Mouse (Mus musculus): ENCODE measurements around the gene Krt26. TPM values are rescaled to one million over a fixed set of nuclear protein-coding genes. Genes with fewer than 3 reads are reported as not detected.

The Krt26 gene
- polyA plus RNA-seq, 1 experiment from 2014 or later, result not detected

- no peak for ATAC-seq (ENCODE audit: insufficient number of reproducible peaks, insufficient read depth, low FRiP score, low TSS enrichment)
- Histone ChIP-seq H3K4me3 (no peak overlapping the region), H3K9ac (no peak overlapping the region), H3K9me3 (no peaks in the 10 kb centered on the region), H3K27me3 (no peaks in the 10 kb centered on the region), H3K27ac (no peak overlapping the region), H3K36me3 (no peaks in the 10 kb centered on the region), H3K4me1 (peaks cover 5% of the 10 kb centered on the region; the same call in 1 of the 2 replicates), H3K4me2 (replicated peaks) (no peak overlapping the region)
- WGBS, result 77% methylated on average over 9 of the region's 9 CpGs
These were observed 56.6 kb downstream of the Krt26 start for GRCm38 (mm10) chr11:99281116-99281515.

GRCm38 (mm10) chr11:99279986-99280385, 57.8 kb downstream of the Krt26 start:
- ATAC-seq (ENCODE audit: insufficient number of reproducible peaks, insufficient read depth, low FRiP score, low TSS enrichment), result no peak
- no peaks in the 10 kb centered on the region for H3K27me3 ChIP-seq
- H3K36me3 ChIP-seq, result no peaks in the 10 kb centered on the region
- H3K4me1 ChIP-seq, result peaks cover 9% of the 10 kb centered on the region; the same call in 1 of the 2 replicates
- H3K4me3 ChIP-seq, result no peak overlapping the region
- no peaks in the 10 kb centered on the region for H3K9me3 ChIP-seq
- no peak overlapping the region for H3K9ac ChIP-seq
- no peak overlapping the region for H3K4me2 ChIP-seq (replicated peaks)
- H3K27ac ChIP-seq, result no peak overlapping the region
- WGBS, result 67% methylated on average over 5 of the region's 5 CpGs

Other genes with a start within 250 kb of the Krt26 start
- gene Tns4, start 248.7 kb downstream of the Krt26 start, polyA plus RNA-seq (2016; fragmentation: Nextera tagmentation; extraction: Ambion mirVana), result 0.24 and 0.28 TPM in 2 replicates
- 0.81 TPM in 2 replicates for gene Ccr7, start 182.9 kb downstream of the Krt26 start, polyA plus RNA-seq (2016; fragmentation: Nextera tagmentation; extraction: Ambion mirVana)
- gene Smarce1, start 106.9 kb downstream of the Krt26 start, polyA plus RNA-seq (2016; fragmentation: Nextera tagmentation; extraction: Ambion mirVana), result 329 and 340 TPM in 2 replicates
- gene Krt222, start 93.9 kb downstream of the Krt26 start, polyA plus RNA-seq (2016; fragmentation: Nextera tagmentation; extraction: Ambion mirVana), result 0.38 and 0.58 TPM in 2 replicates
- 0.33 and 0.51 TPM in 2 replicates for gene Krt24, start 52.7 kb downstream of the Krt26 start, polyA plus RNA-seq (2016; fragmentation: Nextera tagmentation; extraction: Ambion mirVana)
- not detected in 2 replicates for gene Krt25, start 15.0 kb downstream of the Krt26 start, polyA plus RNA-seq (2016; fragmentation: Nextera tagmentation; extraction: Ambion mirVana)
- not detected in 2 replicates for gene Krt27, start 13.1 kb upstream of the Krt26 start, polyA plus RNA-seq (2016; fragmentation: Nextera tagmentation; extraction: Ambion mirVana)
- gene Krt28, start 36.9 kb upstream of the Krt26 start, polyA plus RNA-seq (2016; fragmentation: Nextera tagmentation; extraction: Ambion mirVana), result 0.18 and 0.29 TPM in 2 replicates
- gene Krt10, start 51.4 kb upstream of the Krt26 start, polyA plus RNA-seq (2016; fragmentation: Nextera tagmentation; extraction: Ambion mirVana), result 34.6 and 35.3 TPM in 2 replicates
- gene Krt12, start 84.3 kb upstream of the Krt26 start, polyA plus RNA-seq (2016; fragmentation: Nextera tagmentation; extraction: Ambion mirVana), result not detected in 2 replicates
- 0.40 and 0.42 TPM in 2 replicates for gene Krt20, start 100.2 kb upstream of the Krt26 start, polyA plus RNA-seq (2016; fragmentation: Nextera tagmentation; extraction: Ambion mirVana)
- 0.61 and 2.4 TPM in 2 replicates for gene Krt23, start 155.2 kb upstream of the Krt26 start, polyA plus RNA-seq (2016; fragmentation: Nextera tagmentation; extraction: Ambion mirVana)
- not detected in 2 replicates for gene Krt39, start 183.4 kb upstream of the Krt26 start, polyA plus RNA-seq (2016; fragmentation: Nextera tagmentation; extraction: Ambion mirVana)
- not detected in 2 replicates for gene Krt40, start 205.2 kb upstream of the Krt26 start, polyA plus RNA-seq (2016; fragmentation: Nextera tagmentation; extraction: Ambion mirVana)
- gene Krtap3-3, start 212.9 kb upstream of the Krt26 start, polyA plus RNA-seq (2016; fragmentation: Nextera tagmentation; extraction: Ambion mirVana), result not detected in 2 replicates
- not detected in 2 replicates for gene Krtap3-2, start 218.9 kb upstream of the Krt26 start, polyA plus RNA-seq (2016; fragmentation: Nextera tagmentation; extraction: Ambion mirVana)
- gene Gm11939, start 221.5 kb upstream of the Krt26 start, polyA plus RNA-seq (2016; fragmentation: Nextera tagmentation; extraction: Ambion mirVana), result not detected in 2 replicates
- gene Krtap3-1, start 228.7 kb upstream of the Krt26 start, polyA plus RNA-seq (2016; fragmentation: Nextera tagmentation; extraction: Ambion mirVana), result not detected in 2 replicates
- gene Krtap1-5, start 243.1 kb upstream of the Krt26 start, polyA plus RNA-seq (2016; fragmentation: Nextera tagmentation; extraction: Ambion mirVana), result not detected in 2 replicates
- not detected in 2 replicates for gene Krtap1-4, start 245.7 kb upstream of the Krt26 start, polyA plus RNA-seq (2016; fragmentation: Nextera tagmentation; extraction: Ambion mirVana)

Measured in embryonic facial prominence, embryonic 12.5 days (tissue).